Mouse (Mus musculus) heart, adult 18-20 months (tissue): ENCODE data around the gene Uba3. TPM values are rescaled to one million over a fixed set of nuclear protein-coding genes. Genes with fewer than 3 reads are reported as not detected.

Experiments
- total RNA-seq, 2 experiments: library from RNA; stranded (reverse); gene quantifications; 2 replicates each; pipeline ENCODE4 v1.2.3; 2021

Gene Uba3
- total RNA-seq, 2 experiments from 2014 or later, result 55.0 to 62.2 TPM

Other genes with a start within 250 kb of the Uba3 start
- gene Fam19a4, start 145.2 kb downstream of the Uba3 start, total RNA-seq, result not detected
- gene Eogt, start 56.5 kb downstream of the Uba3 start, total RNA-seq, result 10 to 100 TPM; 12.8 TPM
- gene Tmf1, start 26.5 kb downstream of the Uba3 start, total RNA-seq, result 10 to 100 TPM; 38.2 to 40.5 TPM
- 100 to 1,000 TPM; 125 to 130 TPM for gene Arl6ip5, start 5.0 kb upstream of the Uba3 start, total RNA-seq
- gene Lmod3, start 47.1 kb upstream of the Uba3 start, total RNA-seq, result 10 to 100 TPM; 58.1 to 67.1 TPM